Mouse (Mus musculus): Measurements from ENCODE around the gene Unc119b. TPM values are rescaled to one million over a fixed set of nuclear protein-coding genes. Genes with fewer than 3 reads are reported as not detected.
"Not testable (repeated sequence)": the region's sequence is repeated elsewhere in the genome, so short reads cannot be mapped to it uniquely, and the experiment has no call there.

Unc119b gene
- polyA plus RNA-seq, 1 experiment from 2014 or later = 37.2 TPM

GRCm38 (mm10) chr5:115165895-115166814 is 31.4 kb upstream of the Unc119b start:
- no peak for ATAC-seq (ENCODE audit: low read depth)
- peak overlapping the region; percentile 13; the same call in 1 of the 2 replicates for H3K27ac ChIP-seq (replicated peaks)
- H3K36me3 ChIP-seq = peaks cover 13% of the 10 kb centered on the region; the same call in 1 of the 2 replicates
- no peak overlapping the region for H3K4me3 ChIP-seq
- H3K27me3 ChIP-seq = no peaks in the 10 kb centered on the region
- WGBS = 53% methylated on average over 11 of the region's 11 CpGs
- no peaks in the 10 kb centered on the region for H3K9me3 ChIP-seq
- H3K9ac ChIP-seq = no peak overlapping the region
- peaks cover 9% of the 10 kb centered on the region for H3K4me1 ChIP-seq (replicated peaks)
- H3K4me2 ChIP-seq = no peak overlapping the region

GRCm38 (mm10) chr5:115165351-115165750 is 30.6 kb upstream of the Unc119b start:
- H3K36me3 ChIP-seq = peaks cover 6% of the 10 kb centered on the region; the same call in 1 of the 2 replicates
- H3K27me3 ChIP-seq = no peaks in the 10 kb centered on the region
- peaks cover 14% of the 10 kb centered on the region for H3K4me1 ChIP-seq (replicated peaks)
- ATAC-seq (ENCODE audit: low read depth) = no peak
- no peak overlapping the region for H3K9ac ChIP-seq
- H3K4me2 ChIP-seq = no peak overlapping the region
- 66% methylated on average over 9 of the region's 9 CpGs for WGBS
- no peak overlapping the region for H3K27ac ChIP-seq (replicated peaks)
- H3K9me3 ChIP-seq = no peaks in the 10 kb centered on the region
- no peak overlapping the region for H3K4me3 ChIP-seq

- H3K27me3 ChIP-seq; H3K4me2 ChIP-seq; H3K27ac ChIP-seq (replicated peaks); H3K36me3 ChIP-seq; ATAC-seq (ENCODE audit: low read depth); H3K4me3 ChIP-seq; H3K9me3 ChIP-seq; H3K9ac ChIP-seq: not testable (repeated sequence)
- peaks cover 16% of the 10 kb centered on the region for H3K4me1 ChIP-seq (replicated peaks)
- 86% methylated on average over 4 of the region's 4 CpGs for WGBS
Measured at GRCm38 (mm10) chr5:115164446-115164845, 29.7 kb upstream of the Unc119b start.

GRCm38 (mm10) chr5:115163563-115163962 is 28.8 kb upstream of the Unc119b start:
- WGBS = 40% methylated on average over 8 of the region's 8 CpGs
- no peak overlapping the region for H3K9ac ChIP-seq
- H3K27ac ChIP-seq (replicated peaks) = no peak overlapping the region

GRCm38 (mm10) chr5:115161940-115162279 is 27.1 kb upstream of the Unc119b start:
- not testable (repeated sequence) for H3K36me3 ChIP-seq; H3K4me2 ChIP-seq; ATAC-seq (ENCODE audit: low read depth); H3K9ac ChIP-seq; H3K27ac ChIP-seq (replicated peaks); H3K4me3 ChIP-seq; H3K27me3 ChIP-seq; H3K9me3 ChIP-seq
- WGBS = 89% methylated on average over 1 of the region's 1 CpGs
- peaks cover 21% of the 10 kb centered on the region for H3K4me1 ChIP-seq (replicated peaks)

More at GRCm38 (mm10) chr5:115163563-115163962, 28.8 kb upstream of the Unc119b start:
- no peak overlapping the region for H3K4me3 ChIP-seq
- no peak overlapping the region for H3K4me2 ChIP-seq
- H3K36me3 ChIP-seq = no peaks in the 10 kb centered on the region
- ATAC-seq (ENCODE audit: low read depth) = no peak
- peaks cover 16% of the 10 kb centered on the region for H3K4me1 ChIP-seq (replicated peaks)
- H3K9me3 ChIP-seq = no peaks in the 10 kb centered on the region
- H3K27me3 ChIP-seq = no peaks in the 10 kb centered on the region

GRCm38 (mm10) chr5:115161064-115161939 is 26.5 kb upstream of the Unc119b start:
- Histone ChIP-seq H3K36me3 (no peaks in the 10 kb centered on the region), H3K27me3 (no peaks in the 10 kb centered on the region), H3K9ac (no peak overlapping the region), H3K9me3 (no peaks in the 10 kb centered on the region), H3K4me1 (replicated peaks) (peaks cover 28% of the 10 kb centered on the region), H3K27ac (replicated peaks) (0 out of 2 replicates have a peak overlapping the region, but pooled peaks have one; percentile 14), H3K4me3 (no peak overlapping the region), H3K4me2 (no peak overlapping the region)
- WGBS = 56% methylated on average over 13 of the region's 13 CpGs
- ATAC-seq (ENCODE audit: low read depth) = no peak

- peaks cover 34% of the 10 kb centered on the region for H3K4me1 ChIP-seq (replicated peaks)
- no peak overlapping the region for H3K27ac ChIP-seq (replicated peaks)
- no peaks in the 10 kb centered on the region for H3K9me3 ChIP-seq
- H3K4me3 ChIP-seq = no peak overlapping the region
- H3K27me3 ChIP-seq = no peaks in the 10 kb centered on the region
- WGBS = 75% methylated on average over 6 of the region's 6 CpGs
- H3K4me2 ChIP-seq = no peak overlapping the region
- no peak for ATAC-seq (ENCODE audit: low read depth)
- H3K36me3 ChIP-seq = no peaks in the 10 kb centered on the region
- H3K9ac ChIP-seq = no peak overlapping the region
Measured at GRCm38 (mm10) chr5:115160655-115161054, 25.9 kb upstream of the Unc119b start.

GRCm38 (mm10) chr5:115159165-115159564 is 24.4 kb upstream of the Unc119b start:
- no peaks in the 10 kb centered on the region for H3K9me3 ChIP-seq
- H3K4me2 ChIP-seq = peak overlapping the region; percentile 96
- H3K4me3 ChIP-seq = peak overlapping the region; percentile 96
- no peaks in the 10 kb centered on the region for H3K36me3 ChIP-seq
- peak overlapping the region; percentile 83 for H3K9ac ChIP-seq
- H3K27ac ChIP-seq (replicated peaks) = peak overlapping the region; percentile 99
- 33% methylated on average over 12 of the region's 12 CpGs for WGBS
- H3K27me3 ChIP-seq = no peaks in the 10 kb centered on the region
- ATAC-seq (ENCODE audit: low read depth) = no peak
- H3K4me1 ChIP-seq (replicated peaks) = peaks cover 49% of the 10 kb centered on the region

GRCm38 (mm10) chr5:115158040-115158983 is 23.5 kb upstream of the Unc119b start, which contains the start of gene Mlec:
TSS of gene Mlec (minus strand) at chr5:115158179.
- no peaks in the 10 kb centered on the region for H3K36me3 ChIP-seq
- peak within 1 kb of the TSS; percentile 96 for H3K4me3 ChIP-seq
- peaks cover 57% of the 10 kb centered on the region for H3K4me1 ChIP-seq (replicated peaks)
- no peaks in the 10 kb centered on the region for H3K27me3 ChIP-seq
- H3K27ac ChIP-seq (replicated peaks) = peak within 1 kb of the TSS; percentile 99
- peak within 1 kb of the TSS; percentile 96 for H3K4me2 ChIP-seq
- ATAC-seq (ENCODE audit: low read depth) = peak; percentile 99
- WGBS = under 1% methylated on average over 66 of the region's 78 CpGs
- peak within 1 kb of the TSS; percentile 97 for H3K9ac ChIP-seq
- no peaks in the 10 kb centered on the region for H3K9me3 ChIP-seq

GRCm38 (mm10) chr5:115156933-115157589 is 22.3 kb upstream of the Unc119b start:
- no peak for ATAC-seq (ENCODE audit: low read depth)
- H3K27ac ChIP-seq (replicated peaks) = peak overlapping the region; percentile 99
- H3K9ac ChIP-seq = peak overlapping the region; percentile 97
- WGBS = 3% methylated on average over 26 of the region's 26 CpGs
- H3K9me3 ChIP-seq = no peaks in the 10 kb centered on the region
- H3K27me3 ChIP-seq = no peaks in the 10 kb centered on the region
- no peaks in the 10 kb centered on the region for H3K36me3 ChIP-seq
- peak overlapping the region; percentile 96 for H3K4me3 ChIP-seq
- peak overlapping the region; percentile 96 for H3K4me2 ChIP-seq
- peaks cover 70% of the 10 kb centered on the region for H3K4me1 ChIP-seq (replicated peaks)

- Histone ChIP-seq H3K9me3 (no peaks in the 10 kb centered on the region), H3K27ac (replicated peaks) (no peak overlapping the region), H3K27me3 (no peaks in the 10 kb centered on the region), H3K36me3 (no peaks in the 10 kb centered on the region), H3K4me3 (peak overlapping the region; percentile 96), H3K4me1 (replicated peaks) (peaks cover 73% of the 10 kb centered on the region), H3K4me2 (peak overlapping the region; percentile 96), H3K9ac (peak overlapping the region; percentile 97)
- no peak for ATAC-seq (ENCODE audit: low read depth)
- 63% methylated on average over 7 of the region's 7 CpGs for WGBS
Measured at GRCm38 (mm10) chr5:115156401-115156800, 21.6 kb upstream of the Unc119b start.
